Mouse (Mus musculus): ENCODE measurements around the gene Svopl. TPM values are rescaled to one million over a fixed set of nuclear protein-coding genes. Genes with fewer than 3 reads are reported as not detected.

Gene Svopl
- not detected in 2 replicates for total RNA-seq (2014; rRNA removed)
- 0.73 and 1.1 TPM in 2 replicates for polyA plus RNA-seq (2015; fragmentation: Nextera tagmentation; extraction: Ambion mirVana)

DNA sequence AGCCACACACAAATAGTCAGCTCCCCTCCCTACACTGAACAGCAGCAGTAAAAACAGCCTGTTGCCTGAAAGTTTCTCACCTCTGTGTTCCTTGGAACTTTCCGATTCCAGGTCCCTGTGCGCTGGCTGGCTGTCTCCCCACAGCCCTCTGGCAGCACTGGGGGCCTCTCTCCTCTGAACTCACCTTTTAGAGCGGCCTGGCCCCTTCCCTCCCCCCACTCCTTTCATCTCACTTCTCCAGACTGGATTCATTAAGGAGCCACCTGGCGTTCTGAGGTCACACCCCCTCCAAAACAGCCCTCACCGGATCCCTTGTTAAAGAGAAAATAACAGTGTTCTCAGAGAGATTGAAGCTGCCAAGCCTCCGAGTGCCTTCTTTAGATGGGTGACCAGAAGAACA is at the start of gene Svopl:
TSS of gene Svopl (minus strand) at position 159 of the 400 bp plus-strand sequence.
- H3K36me3 ChIP-seq (ENCODE audit: insufficient read depth), result no peaks in the 10 kb centered on the region
- H3K9ac ChIP-seq, result no peak within 1 kb of the TSS
- no peaks in the 10 kb centered on the region for H3K4me1 ChIP-seq (ENCODE audit: insufficient read depth)
- ATAC-seq (no peak), DNase-seq (no peak)
- no peak within 1 kb of the TSS for H3K4me3 ChIP-seq (ENCODE audit: low read depth, low read length)
- no peaks in the 10 kb centered on the region for H3K9me3 ChIP-seq (ENCODE audit: low read length)
- H3K27ac ChIP-seq (ENCODE audit: low read depth, low read length), result no peak within 1 kb of the TSS
- 16% methylated on average over 6 of the region's 6 CpGs for WGBS
- no peaks in the 10 kb centered on the region for H3K27me3 ChIP-seq (ENCODE audit: insufficient read depth, low read length)
- TF ChIP-seq CTCF (IDR thresholded peaks at IDR 0.05; ENCODE audit: low read depth), result no peak
- H3K4me2 ChIP-seq (ENCODE audit: low read depth), result no peak within 1 kb of the TSS

GRCm38 (mm10) chr6:38094701-38095100 is 47.9 kb upstream of the Svopl start:
- TF ChIP-seq CTCF (IDR thresholded peaks at IDR 0.05; ENCODE audit: low read depth), result no peak
- H3K4me2 ChIP-seq (ENCODE audit: low read depth), result no peak overlapping the region
- H3K4me3 ChIP-seq (ENCODE audit: low read depth, low read length), result no peak overlapping the region
- no peaks in the 10 kb centered on the region for H3K27me3 ChIP-seq (ENCODE audit: insufficient read depth, low read length)
- no peak overlapping the region for H3K27ac ChIP-seq (ENCODE audit: low read depth, low read length)
- H3K36me3 ChIP-seq (ENCODE audit: insufficient read depth), result no peaks in the 10 kb centered on the region
- 90% methylated on average over 10 of the region's 10 CpGs for WGBS
- H3K9me3 ChIP-seq (ENCODE audit: low read length), result no peaks in the 10 kb centered on the region
- H3K9ac ChIP-seq, result no peak overlapping the region
- ATAC-seq (no peak), DNase-seq (no peak)
- no peaks in the 10 kb centered on the region for H3K4me1 ChIP-seq (ENCODE audit: insufficient read depth)

GRCm38 (mm10) chr6:38092539-38092938 is 45.7 kb upstream of the Svopl start:
- Histone ChIP-seq H3K27me3 (ENCODE audit: insufficient read depth, low read length) (no peaks in the 10 kb centered on the region), H3K4me2 (ENCODE audit: low read depth) (no peak overlapping the region), H3K27ac (ENCODE audit: low read depth, low read length) (no peak overlapping the region), H3K4me1 (ENCODE audit: insufficient read depth) (no peaks in the 10 kb centered on the region), H3K4me3 (ENCODE audit: low read depth, low read length) (no peak overlapping the region), H3K9me3 (ENCODE audit: low read length) (no peaks in the 10 kb centered on the region), H3K9ac (no peak overlapping the region), H3K36me3 (ENCODE audit: insufficient read depth) (no peaks in the 10 kb centered on the region)
- WGBS, result 94% methylated on average over 8 of the region's 8 CpGs
- ATAC-seq, result no peak
- TF ChIP-seq CTCF (IDR thresholded peaks at IDR 0.05; ENCODE audit: low read depth), result no peak
- DNase-seq, result no peak

DNA sequence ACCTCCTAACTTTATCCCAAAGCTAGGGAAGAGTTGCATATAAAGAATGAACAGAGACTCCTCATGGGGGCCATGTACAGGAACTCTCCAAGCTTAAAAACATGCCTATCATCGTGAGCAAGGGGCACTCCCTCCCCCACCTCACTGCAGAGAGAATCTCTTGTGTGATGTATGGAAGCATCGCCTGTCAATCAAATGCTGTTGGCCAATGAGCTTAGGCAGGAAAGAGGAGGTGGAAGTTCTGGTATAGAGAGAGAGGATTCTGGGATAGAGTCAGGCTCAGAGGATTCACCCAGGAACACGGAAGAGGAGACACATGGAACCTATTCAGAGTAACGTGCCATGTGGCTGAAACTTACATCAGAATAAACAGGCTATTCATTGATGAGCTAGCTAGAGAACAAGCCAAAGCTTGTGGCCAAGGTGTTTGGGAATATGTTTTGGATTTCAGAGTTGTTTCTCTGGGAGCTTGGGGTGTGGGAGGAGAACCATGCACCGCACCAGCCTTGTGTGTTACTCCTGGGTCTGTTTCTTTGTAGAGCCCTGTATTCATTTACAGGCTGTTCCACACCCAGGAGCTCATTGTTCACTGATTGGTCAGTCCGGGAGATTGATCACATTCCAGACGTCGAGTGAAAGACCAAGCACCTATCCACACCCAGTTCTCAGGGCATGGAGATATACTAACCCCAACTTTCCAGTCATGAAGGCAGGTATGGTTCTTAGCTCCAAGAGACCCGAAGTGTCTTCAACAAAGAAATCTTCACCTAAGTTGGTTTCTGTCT is 40.6 kb upstream of the Svopl start:
- Histone ChIP-seq H3K4me1 (ENCODE audit: insufficient read depth) (no peaks in the 10 kb centered on the region), H3K4me3 (ENCODE audit: low read depth, low read length) (no peak overlapping the region), H3K9ac (no peak overlapping the region), H3K9me3 (ENCODE audit: low read length) (no peaks in the 10 kb centered on the region), H3K4me2 (ENCODE audit: low read depth) (no peak overlapping the region), H3K36me3 (ENCODE audit: insufficient read depth) (no peaks in the 10 kb centered on the region), H3K27ac (ENCODE audit: low read depth, low read length) (no peak overlapping the region), H3K27me3 (ENCODE audit: insufficient read depth, low read length) (no peaks in the 10 kb centered on the region)
- ATAC-seq (no peak), DNase-seq (no peak)
- 83% methylated on average over 9 of the region's 9 CpGs for WGBS
- TF ChIP-seq CTCF (IDR thresholded peaks at IDR 0.05; ENCODE audit: low read depth), result no peak

DNA sequence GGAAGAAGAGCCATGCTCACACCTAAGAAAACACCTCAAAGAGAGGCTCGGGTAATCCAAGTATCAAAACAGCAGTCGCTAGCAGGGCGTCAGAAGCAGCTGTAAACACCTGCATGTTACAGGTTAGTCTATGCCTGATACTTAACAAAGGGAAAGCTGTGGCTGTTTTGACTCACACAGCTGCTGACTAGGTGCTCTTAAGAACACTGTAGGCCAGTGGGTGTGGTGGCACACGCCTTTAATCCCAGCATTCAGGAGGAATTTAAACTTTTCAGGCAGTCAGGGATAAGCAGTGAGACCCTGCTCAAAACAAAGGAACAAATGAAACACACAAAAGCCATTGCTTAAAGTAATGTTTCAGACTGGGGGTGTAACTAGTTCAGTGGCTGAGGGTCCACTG is 36.4 kb upstream of the Svopl start:
- TF ChIP-seq CTCF (IDR thresholded peaks at IDR 0.05; ENCODE audit: low read depth), result no peak
- no peak overlapping the region for H3K4me3 ChIP-seq (ENCODE audit: low read depth, low read length)
- no peaks in the 10 kb centered on the region for H3K36me3 ChIP-seq (ENCODE audit: insufficient read depth)
- no peaks in the 10 kb centered on the region for H3K9me3 ChIP-seq (ENCODE audit: low read length)
- 26% methylated on average over 4 of the region's 4 CpGs for WGBS
- H3K4me1 ChIP-seq (ENCODE audit: insufficient read depth), result no peaks in the 10 kb centered on the region
- no peak overlapping the region for H3K27ac ChIP-seq (ENCODE audit: low read depth, low read length)
- no peak overlapping the region for H3K9ac ChIP-seq
- H3K27me3 ChIP-seq (ENCODE audit: insufficient read depth, low read length), result no peaks in the 10 kb centered on the region
- ATAC-seq (no peak), DNase-seq (no peak)
- no peak overlapping the region for H3K4me2 ChIP-seq (ENCODE audit: low read depth)

DNA sequence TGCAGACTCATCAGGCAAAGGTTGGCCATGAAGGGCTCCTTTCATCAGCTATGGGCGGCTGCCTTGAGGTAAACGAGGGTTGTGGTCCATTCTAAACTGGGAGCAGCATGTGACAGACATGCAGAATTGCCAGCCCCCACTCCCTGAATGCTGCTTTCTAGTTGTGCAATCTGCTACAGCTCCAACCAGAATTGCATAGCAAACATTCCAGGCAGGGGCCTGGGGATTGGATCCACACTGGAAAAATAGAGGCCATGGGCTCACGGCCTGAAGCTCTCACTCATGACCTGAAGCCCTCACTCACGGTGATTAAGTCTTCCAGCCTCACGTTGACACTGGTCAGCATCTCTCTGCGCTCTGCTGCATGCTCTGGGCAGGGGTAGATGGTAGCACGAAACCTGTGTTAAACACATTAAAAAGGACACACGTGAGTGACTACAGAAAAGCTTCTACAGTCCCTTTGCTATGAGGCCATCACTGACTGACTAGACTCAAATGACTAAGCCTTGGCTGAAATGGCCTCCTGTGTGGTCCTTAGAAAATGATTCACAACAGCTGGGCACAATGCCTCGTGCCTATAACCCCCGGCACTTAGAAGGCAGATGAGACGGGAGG is 35.0 kb upstream of the Svopl start:
- no peaks in the 10 kb centered on the region for H3K9me3 ChIP-seq (ENCODE audit: low read length)
- DNase-seq, result no peak
- H3K9ac ChIP-seq, result no peak overlapping the region
- H3K4me3 ChIP-seq (ENCODE audit: low read depth, low read length), result no peak overlapping the region
- no peak overlapping the region for H3K27ac ChIP-seq (ENCODE audit: low read depth, low read length)
- WGBS, result 64% methylated on average over 11 of the region's 11 CpGs
- no peaks in the 10 kb centered on the region for H3K4me1 ChIP-seq (ENCODE audit: insufficient read depth)
- no peak overlapping the region for H3K4me2 ChIP-seq (ENCODE audit: low read depth)
- H3K27me3 ChIP-seq (ENCODE audit: insufficient read depth, low read length), result no peaks in the 10 kb centered on the region
- no peak for TF ChIP-seq CTCF (IDR thresholded peaks at IDR 0.05; ENCODE audit: low read depth)
- H3K36me3 ChIP-seq (ENCODE audit: insufficient read depth), result no peaks in the 10 kb centered on the region
- ATAC-seq, result no peak

- no peak for ATAC-seq
- no peak for TF ChIP-seq CTCF (IDR thresholded peaks at IDR 0.05; ENCODE audit: low read depth)
- Histone ChIP-seq H3K9ac (no peak overlapping the region), H3K9me3 (ENCODE audit: low read length) (no peaks in the 10 kb centered on the region), H3K4me1 (ENCODE audit: insufficient read depth) (no peaks in the 10 kb centered on the region), H3K4me2 (ENCODE audit: low read depth) (no peak overlapping the region), H3K27me3 (ENCODE audit: insufficient read depth, low read length) (no peaks in the 10 kb centered on the region), H3K27ac (ENCODE audit: low read depth, low read length) (no peak overlapping the region), H3K4me3 (ENCODE audit: low read depth, low read length) (no peak overlapping the region), H3K36me3 (ENCODE audit: insufficient read depth) (no peaks in the 10 kb centered on the region)
- WGBS, result 74% methylated on average over 4 of the region's 4 CpGs
- no peak for DNase-seq
These were observed 33.6 kb upstream of the Svopl start for GRCm38 (mm10) chr6:38080364-38080763.

Measured in forebrain, postnatal 0 days (tissue).